Mouse (Mus musculus): Measurements from ENCODE around the gene Cep63. TPM values are rescaled to one million over a fixed set of nuclear protein-coding genes. Genes with fewer than 3 reads are reported as not detected.

Gene Cep63
- polyA plus RNA-seq, 1 experiment, result 11.7 TPM

GRCm38 (mm10) chr9:102546256-102547027 is 79.9 kb downstream of the Cep63 start:
- TF ChIP-seq GATA1 (IDR thresholded peaks at IDR 0.05; ENCODE audit: low read length), result no peak

GRCm38 (mm10) chr9:102545406-102546255 is 80.7 kb downstream of the Cep63 start:
- TF ChIP-seq GATA1 (IDR thresholded peaks at IDR 0.05; ENCODE audit: low read length), result no peak

- TF ChIP-seq GATA1 (IDR thresholded peaks at IDR 0.05; ENCODE audit: low read length), result no peak
Measured at GRCm38 (mm10) chr9:102544773-102545366, 81.5 kb downstream of the Cep63 start.

- TF ChIP-seq GATA1 (IDR thresholded peaks at IDR 0.05; ENCODE audit: low read length), result no peak
Measured at GRCm38 (mm10) chr9:102544116-102544772, 82.1 kb downstream of the Cep63 start.

GRCm38 (mm10) chr9:102543761-102544115 is 82.6 kb downstream of the Cep63 start:
- no peak for TF ChIP-seq GATA1 (IDR thresholded peaks at IDR 0.05; ENCODE audit: low read length)

- TF ChIP-seq GATA1 (IDR thresholded peaks at IDR 0.05; ENCODE audit: low read length), result no peak
Measured at GRCm38 (mm10) chr9:102542540-102542939, 83.8 kb downstream of the Cep63 start.

GRCm38 (mm10) chr9:102541666-102542065 is 84.7 kb downstream of the Cep63 start:
- no peak for TF ChIP-seq GATA1 (IDR thresholded peaks at IDR 0.05; ENCODE audit: low read length)

GRCm38 (mm10) chr9:102539699-102540098 is 86.6 kb downstream of the Cep63 start:
- no peak for TF ChIP-seq GATA1 (IDR thresholded peaks at IDR 0.05; ENCODE audit: low read length)

- TF ChIP-seq GATA1 (IDR thresholded peaks at IDR 0.05; ENCODE audit: low read length), result no peak
Measured at GRCm38 (mm10) chr9:102536968-102537367, 89.4 kb downstream of the Cep63 start.

Other genes with a start within 250 kb of the Cep63 start
- gene Ky, start 120.8 kb downstream of the Cep63 start, polyA plus RNA-seq (2012), result not detected in 2 replicates
- 48.4 and 69.3 TPM in 2 replicates for gene Anapc13, start 238 bp downstream of the Cep63 start, polyA plus RNA-seq (2012)
- not detected in 2 replicates for gene Amotl2, start 90.1 kb upstream of the Cep63 start, polyA plus RNA-seq (2012)
- 10.5 and 17.0 TPM in 2 replicates for gene Ryk, start 208.4 kb upstream of the Cep63 start, polyA plus RNA-seq (2012)

Data from G1E-ER4 (cell line).